Mouse (Mus musculus) lung, embryonic 16.5 days (tissue): Measurements from ENCODE around the gene Izumo2. TPM values are rescaled to one million over a fixed set of nuclear protein-coding genes. Genes with fewer than 3 reads are reported as not detected.

Source experiments
- ATAC-seq: fragments of 200-750 bp; cut with Nextera tagmentation; 2 replicates; pipeline ENCODE4 v1.8.0; 2017; ENCODE audit warnings: low read depth, mild to moderate bottlenecking, moderate library complexity
- H3K27ac ChIP-seq: fragments of 300-500 bp; sonication (generic); 2 replicates; pipeline ENCODE4 v1.5.1; 2014; ENCODE audit warnings: mild to moderate bottlenecking, control low read depth, low read length
- H3K27me3 ChIP-seq: fragments of 300-500 bp; sonication (generic); 2 replicates; pipeline ENCODE4 v1.6.1; 2014; ENCODE audit warnings: low read depth, low read length, mixed read lengths; ENCODE audit not compliant: control insufficient read depth, insufficient read depth
- H3K36me3 ChIP-seq: fragments of 300-500 bp; sonication (generic); 2 replicates; pipeline ENCODE4 v1.6.1; 2014; ENCODE audit warnings: low read length; ENCODE audit not compliant: control insufficient read depth, insufficient read depth
- H3K4me1 ChIP-seq: fragments of 300-500 bp; sonication (generic); replicated peaks from 2 replicates; pipeline ENCODE4 v1.6.1; 2014; ENCODE audit warnings: low read length, mixed read lengths; ENCODE audit not compliant: control insufficient read depth, insufficient read depth
- H3K4me2 ChIP-seq: fragments of 300-500 bp; sonication (generic); 2 replicates; pipeline ENCODE4 v1.6.1; 2014; ENCODE audit warnings: low read depth, low read length, control low read depth
- H3K4me3 ChIP-seq: fragments of 300-500 bp; sonication (generic); 2 replicates; pipeline ENCODE4 v1.5.1; 2014; ENCODE audit warnings: mild to moderate bottlenecking, low read length, control low read depth
- H3K9ac ChIP-seq: fragments of 300-500 bp; sonication (generic); 2 replicates; pipeline ENCODE4 v1.6.1; 2014; ENCODE audit warnings: low read length, control low read depth
- H3K9me3 ChIP-seq: fragments of 300-500 bp; sonication (generic); 2 replicates; pipeline ENCODE4 v1.6.1; 2016; ENCODE audit warnings: low read length; ENCODE audit not compliant: control insufficient read depth
- WGBS: fragments of 180-500 bp; shearing (Covaris S2); extraction: QIAGEN DNeasy Blood & Tissue Kit; methylation state at CpG from one replicate; pipeline ENCODE4 v1.1.7; 2014; 5-methylcytosine and 5-hydroxymethylcytosine counted together
- polyA plus RNA-seq: library from polyadenylated mRNA; unstranded; fragments of >200 nt; fragmentation: Nextera tagmentation; extraction: Ambion mirVana; gene quantifications from 2 replicates; pipeline ENCODE4 v1.2.1, GENCODE M21; 2015

The Izumo2 gene
- polyA plus RNA-seq, 1 experiment from 2014 or later = not detected

GRCm38 (mm10) chr7:44689331-44689730, 19.2 kb upstream of the Izumo2 start:
- ATAC-seq = no peak
- H3K36me3 ChIP-seq = no peaks in the 10 kb centered on the region
- WGBS = 88% methylated on average over 7 of the region's 7 CpGs
- no peak overlapping the region for H3K4me3 ChIP-seq
- H3K9me3 ChIP-seq = no peaks in the 10 kb centered on the region
- H3K9ac ChIP-seq = no peak overlapping the region
- H3K27me3 ChIP-seq = no peaks in the 10 kb centered on the region
- H3K4me1 ChIP-seq = peaks cover 13% of the 10 kb centered on the region
- H3K4me2 ChIP-seq = no peak overlapping the region
- no peak overlapping the region for H3K27ac ChIP-seq

DNA sequence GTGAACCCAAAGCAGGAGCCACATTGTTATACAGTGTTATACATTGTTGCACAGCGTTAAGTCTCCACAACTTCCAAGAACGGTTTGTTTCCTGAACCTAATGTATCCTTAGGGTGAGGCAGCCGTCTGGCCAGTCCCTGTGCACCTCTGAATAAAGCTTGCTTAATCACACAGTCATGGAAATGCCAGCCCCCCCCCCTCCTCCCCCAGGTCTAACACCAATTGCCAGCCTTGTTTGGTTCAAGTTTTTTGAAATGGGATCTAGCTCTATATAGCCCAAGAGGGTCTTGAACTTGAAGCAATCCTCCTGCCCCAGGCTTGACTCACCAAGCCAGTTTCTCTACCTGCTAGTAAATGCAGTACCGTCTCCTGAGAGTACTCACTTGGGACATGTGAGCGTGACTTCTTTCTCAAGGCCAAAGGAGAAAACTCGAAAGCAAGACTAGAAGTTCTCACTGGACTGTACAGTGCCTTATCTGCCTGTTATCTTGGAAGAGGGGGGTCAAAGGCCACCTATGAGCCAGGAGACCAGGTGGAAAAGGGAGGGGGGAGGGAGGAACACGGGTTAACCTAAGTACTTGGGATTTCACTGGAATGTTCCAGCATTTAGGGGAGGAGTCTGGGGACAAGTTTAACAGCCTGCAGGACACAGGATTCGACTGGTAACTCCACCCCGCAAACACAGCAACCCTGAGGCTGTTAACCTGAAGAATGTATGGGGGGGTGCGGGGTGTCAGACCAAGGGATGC, 14.9 kb upstream of the Izumo2 start:
- peak; percentile 39 for ATAC-seq
- no peak overlapping the region for H3K4me2 ChIP-seq
- no peaks in the 10 kb centered on the region for H3K9me3 ChIP-seq
- no peak overlapping the region for H3K4me3 ChIP-seq
- WGBS = 45% methylated on average over 10 of the region's 10 CpGs
- peak overlapping the region; percentile 77 for H3K27ac ChIP-seq
- H3K36me3 ChIP-seq = no peaks in the 10 kb centered on the region
- H3K27me3 ChIP-seq = no peaks in the 10 kb centered on the region
- no peak overlapping the region for H3K9ac ChIP-seq
- peaks cover 12% of the 10 kb centered on the region; the same call in 1 of the 2 replicates for H3K4me1 ChIP-seq

GRCm38 (mm10) chr7:44695223-44695622, 13.3 kb upstream of the Izumo2 start:
- Histone ChIP-seq H3K4me3 (no peak overlapping the region), H3K27ac (peak overlapping the region; percentile 9), H3K27me3 (no peaks in the 10 kb centered on the region), H3K36me3 (no peaks in the 10 kb centered on the region), H3K9me3 (no peaks in the 10 kb centered on the region), H3K4me2 (no peak overlapping the region), H3K9ac (no peak overlapping the region), H3K4me1 (peaks cover 12% of the 10 kb centered on the region; the same call in 1 of the 2 replicates)
- no peak for ATAC-seq
- WGBS = 65% methylated on average over 4 of the region's 4 CpGs

GRCm38 (mm10) chr7:44697191-44697710, 11.3 kb upstream of the Izumo2 start:
- H3K4me2 ChIP-seq = peak overlapping the region; percentile 16
- no peaks in the 10 kb centered on the region for H3K9me3 ChIP-seq
- ATAC-seq = peak; percentile 85
- H3K4me1 ChIP-seq = peaks cover 15% of the 10 kb centered on the region; the same call in 1 of the 2 replicates
- no peaks in the 10 kb centered on the region for H3K36me3 ChIP-seq
- 7% methylated on average over 20 of the region's 20 CpGs for WGBS
- no peak overlapping the region for H3K4me3 ChIP-seq
- H3K27ac ChIP-seq = peak overlapping the region; percentile 93
- H3K27me3 ChIP-seq = no peaks in the 10 kb centered on the region
- H3K9ac ChIP-seq = peak overlapping the region; percentile 8; the same call in 1 of the 2 replicates

DNA sequence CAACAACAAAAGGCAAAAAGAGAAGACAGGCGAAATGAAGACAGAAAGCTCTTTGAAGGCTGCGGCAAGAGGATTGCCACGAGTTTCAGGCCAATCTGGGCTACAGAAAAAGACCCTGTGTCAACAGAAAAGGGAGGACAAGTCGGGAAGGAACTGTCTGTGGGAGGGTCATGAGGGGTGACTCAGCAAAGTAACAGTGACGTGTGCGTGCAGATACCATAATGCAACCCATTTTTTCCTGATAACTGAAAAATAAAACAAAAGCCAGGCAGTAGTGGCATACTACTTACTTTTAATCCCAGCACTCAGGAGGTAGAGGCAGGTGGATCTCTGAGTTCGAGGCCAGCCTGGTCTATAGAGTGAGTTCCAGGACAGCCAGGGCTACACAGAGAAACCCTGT, 10.6 kb upstream of the Izumo2 start:
- H3K4me3 ChIP-seq = no peak overlapping the region
- H3K4me1 ChIP-seq = peaks cover 15% of the 10 kb centered on the region; the same call in 1 of the 2 replicates
- H3K9ac ChIP-seq = no peak overlapping the region
- no peak overlapping the region for H3K4me2 ChIP-seq
- H3K27ac ChIP-seq = peak overlapping the region; percentile 93
- ATAC-seq = no peak
- WGBS = 38% methylated on average over 7 of the region's 7 CpGs
- H3K27me3 ChIP-seq = no peaks in the 10 kb centered on the region
- no peaks in the 10 kb centered on the region for H3K36me3 ChIP-seq
- H3K9me3 ChIP-seq = no peaks in the 10 kb centered on the region

- Histone ChIP-seq H3K4me2 (no peak overlapping the region), H3K9ac (no peak overlapping the region), H3K4me1 (peaks cover 6% of the 10 kb centered on the region; the same call in 1 of the 2 replicates), H3K4me3 (no peak overlapping the region), H3K27me3 (no peaks in the 10 kb centered on the region), H3K9me3 (no peaks in the 10 kb centered on the region), H3K27ac (no peak overlapping the region), H3K36me3 (no peaks in the 10 kb centered on the region)
- 10% methylated on average over 6 of the region's 6 CpGs for WGBS
- no peak for ATAC-seq
Observed at GRCm38 (mm10) chr7:44701921-44702320, 6.6 kb upstream of the Izumo2 start.

DNA sequence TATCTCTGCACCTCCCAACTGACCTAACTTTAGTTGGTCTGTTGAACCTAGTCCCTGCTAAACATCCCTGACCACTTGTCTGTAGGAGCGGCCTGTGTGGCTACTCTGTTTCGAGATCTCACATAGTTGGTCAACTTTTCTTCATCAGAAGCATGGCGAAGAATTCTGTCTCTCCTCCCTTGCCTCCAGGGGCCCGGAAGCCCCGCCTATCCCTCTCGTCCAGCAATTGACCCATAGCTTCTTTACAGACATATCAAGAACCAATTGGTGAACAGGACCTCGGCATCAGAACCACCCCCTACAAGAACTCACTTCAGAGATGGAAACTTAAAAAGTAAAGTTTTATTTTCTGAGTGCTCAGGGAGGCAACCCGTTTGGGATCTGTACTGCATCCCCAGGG, 5.6 kb upstream of the Izumo2 start:
- WGBS = 71% methylated on average over 8 of the region's 8 CpGs
- Histone ChIP-seq H3K36me3 (no peaks in the 10 kb centered on the region), H3K4me1 (peaks cover 2% of the 10 kb centered on the region; the same call in 1 of the 2 replicates), H3K4me2 (no peak overlapping the region), H3K9me3 (no peaks in the 10 kb centered on the region), H3K9ac (no peak overlapping the region), H3K27ac (no peak overlapping the region), H3K4me3 (no peak overlapping the region), H3K27me3 (no peaks in the 10 kb centered on the region)
- no peak for ATAC-seq

DNA sequence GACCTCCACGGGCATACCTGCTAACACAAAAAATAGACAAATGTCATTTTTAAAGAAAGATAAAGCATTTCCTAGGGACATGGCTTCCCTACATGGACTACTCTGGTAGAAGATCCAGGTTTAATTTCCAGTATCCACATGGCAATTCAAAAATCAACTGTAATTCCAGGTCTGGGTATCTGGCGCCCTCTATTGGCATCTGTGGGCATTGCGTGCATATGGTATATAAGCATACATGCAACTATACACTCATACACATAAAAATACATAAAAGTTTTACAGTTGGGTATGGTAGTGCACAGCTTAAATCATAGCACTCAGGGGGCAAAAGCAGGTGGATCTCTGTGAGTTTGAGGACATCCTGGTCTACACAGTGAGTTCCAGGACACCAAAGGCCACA, 4.2 kb upstream of the Izumo2 start:
- Histone ChIP-seq H3K27me3 (no peaks in the 10 kb centered on the region), H3K27ac (no peak overlapping the region), H3K4me1 (peaks cover 2% of the 10 kb centered on the region; the same call in 1 of the 2 replicates), H3K36me3 (no peaks in the 10 kb centered on the region), H3K9ac (no peak overlapping the region), H3K9me3 (no peaks in the 10 kb centered on the region), H3K4me3 (no peak overlapping the region), H3K4me2 (no peak overlapping the region)
- ATAC-seq = no peak
- WGBS = 56% methylated on average over 3 of the region's 3 CpGs

GRCm38 (mm10) chr7:44705086-44705485, 3.5 kb upstream of the Izumo2 start:
- no peak overlapping the region for H3K4me3 ChIP-seq
- H3K4me1 ChIP-seq = peaks cover 2% of the 10 kb centered on the region; the same call in 1 of the 2 replicates
- no peak overlapping the region for H3K9ac ChIP-seq
- no peaks in the 10 kb centered on the region for H3K36me3 ChIP-seq
- no peak overlapping the region for H3K4me2 ChIP-seq
- WGBS = 90% methylated on average over 4 of the region's 4 CpGs
- no peaks in the 10 kb centered on the region for H3K27me3 ChIP-seq
- H3K27ac ChIP-seq = no peak overlapping the region
- no peaks in the 10 kb centered on the region; the same call in 1 of the 2 replicates for H3K9me3 ChIP-seq
- no peak for ATAC-seq
